Mouse (Mus musculus): ENCODE results near the gene Per1. TPM values are rescaled to one million over a fixed set of nuclear protein-coding genes. Genes with fewer than 3 reads are reported as not detected.
A peak's percentile ranks its signal among the peaks of the same experiment; 100 is the strongest.

Gene Per1
- polyA plus RNA-seq, 1 experiment: 16.3 TPM

- peak; percentile 63 for DNase-seq (ENCODE audit: low read depth)
- TF ChIP-seq POLR2A (IDR thresholded peaks at IDR 0.05; ENCODE audit: borderline replicate concordance, extremely low read depth, insufficient read depth, insufficient read length, poor library complexity, severe bottlenecking) (no peak), CTCF (IDR thresholded peaks at IDR 0.05; ENCODE audit: borderline replicate concordance, extremely low read depth, insufficient read depth, insufficient read length) (no peak)
Measured at GRCm38 (mm10) chr11:69066163-69066861, 28.7 kb upstream of the Per1 start.

GRCm38 (mm10) chr11:69066956-69067355 is 28.1 kb upstream of the Per1 start:
- peak; percentile 92 for DNase-seq (ENCODE audit: low read depth)
- TF ChIP-seq CTCF (IDR thresholded peaks at IDR 0.05; ENCODE audit: borderline replicate concordance, extremely low read depth, insufficient read depth, insufficient read length) (peak; percentile 87; the same call in 1 of the 2 replicates), POLR2A (IDR thresholded peaks at IDR 0.05; ENCODE audit: borderline replicate concordance, extremely low read depth, insufficient read depth, insufficient read length, poor library complexity, severe bottlenecking) (no peak)

- TF ChIP-seq CTCF (IDR thresholded peaks at IDR 0.05; ENCODE audit: borderline replicate concordance, extremely low read depth, insufficient read depth, insufficient read length): no peak
- no peak for TF ChIP-seq POLR2A (IDR thresholded peaks at IDR 0.05; ENCODE audit: borderline replicate concordance, extremely low read depth, insufficient read depth, insufficient read length, poor library complexity, severe bottlenecking)
Measured at GRCm38 (mm10) chr11:69067601-69068000, 27.4 kb upstream of the Per1 start.

GRCm38 (mm10) chr11:69070093-69070492 is 24.9 kb upstream of the Per1 start:
- no peak for TF ChIP-seq POLR2A (IDR thresholded peaks at IDR 0.05; ENCODE audit: borderline replicate concordance, extremely low read depth, insufficient read depth, insufficient read length, poor library complexity, severe bottlenecking)
- no peak for TF ChIP-seq CTCF (IDR thresholded peaks at IDR 0.05; ENCODE audit: borderline replicate concordance, extremely low read depth, insufficient read depth, insufficient read length)
- no peak for DNase-seq (ENCODE audit: low read depth)

More at GRCm38 (mm10) chr11:69067601-69068000, 27.4 kb upstream of the Per1 start:
- no peak for DNase-seq (ENCODE audit: low read depth)

- DNase-seq (ENCODE audit: low read depth): peak; percentile 98
- TF ChIP-seq POLR2A (IDR thresholded peaks at IDR 0.05; ENCODE audit: borderline replicate concordance, extremely low read depth, insufficient read depth, insufficient read length, poor library complexity, severe bottlenecking) (peak; percentile 64; the same call in 1 of the 2 replicates), CTCF (IDR thresholded peaks at IDR 0.05; ENCODE audit: borderline replicate concordance, extremely low read depth, insufficient read depth, insufficient read length) (no peak)
Measured at GRCm38 (mm10) chr11:69070590-69071222, 24.3 kb upstream of the Per1 start, which contains the start of gene Tmem107. Gene Tmem107 (plus strand): TSS chr11:69070806.

- TF ChIP-seq CTCF (IDR thresholded peaks at IDR 0.05; ENCODE audit: borderline replicate concordance, extremely low read depth, insufficient read depth, insufficient read length): no peak
- no peak for TF ChIP-seq POLR2A (IDR thresholded peaks at IDR 0.05; ENCODE audit: borderline replicate concordance, extremely low read depth, insufficient read depth, insufficient read length, poor library complexity, severe bottlenecking)
- DNase-seq (ENCODE audit: low read depth): no peak
Measured at GRCm38 (mm10) chr11:69071262-69071661, 23.8 kb upstream of the Per1 start.

- no peak for TF ChIP-seq CTCF (IDR thresholded peaks at IDR 0.05; ENCODE audit: borderline replicate concordance, extremely low read depth, insufficient read depth, insufficient read length)
- DNase-seq (ENCODE audit: low read depth): no peak
Measured at GRCm38 (mm10) chr11:69072234-69072633, 22.8 kb upstream of the Per1 start.

- no peak for TF ChIP-seq CTCF (IDR thresholded peaks at IDR 0.05; ENCODE audit: borderline replicate concordance, extremely low read depth, insufficient read depth, insufficient read length)
- no peak for TF ChIP-seq POLR2A (IDR thresholded peaks at IDR 0.05; ENCODE audit: borderline replicate concordance, extremely low read depth, insufficient read depth, insufficient read length, poor library complexity, severe bottlenecking)
- DNase-seq (ENCODE audit: low read depth): no peak
Measured at GRCm38 (mm10) chr11:69072666-69073064, 22.4 kb upstream of the Per1 start.

- peak; percentile 97 for DNase-seq (ENCODE audit: low read depth)
- peak; percentile 89 for TF ChIP-seq POLR2A (IDR thresholded peaks at IDR 0.05; ENCODE audit: borderline replicate concordance, extremely low read depth, insufficient read depth, insufficient read length, poor library complexity, severe bottlenecking)
- TF ChIP-seq CTCF (IDR thresholded peaks at IDR 0.05; ENCODE audit: borderline replicate concordance, extremely low read depth, insufficient read depth, insufficient read length): no peak
Measured at GRCm38 (mm10) chr11:69073065-69073888, 21.7 kb upstream of the Per1 start.

- TF ChIP-seq CTCF (IDR thresholded peaks at IDR 0.05; ENCODE audit: borderline replicate concordance, extremely low read depth, insufficient read depth, insufficient read length) (no peak), POLR2A (IDR thresholded peaks at IDR 0.05; ENCODE audit: borderline replicate concordance, extremely low read depth, insufficient read depth, insufficient read length, poor library complexity, severe bottlenecking) (no peak)
- DNase-seq (ENCODE audit: low read depth): peak; percentile 19
Measured at GRCm38 (mm10) chr11:69073951-69074775, 20.9 kb upstream of the Per1 start.

- DNase-seq (ENCODE audit: low read depth): no peak
- TF ChIP-seq POLR2A (IDR thresholded peaks at IDR 0.05; ENCODE audit: borderline replicate concordance, extremely low read depth, insufficient read depth, insufficient read length, poor library complexity, severe bottlenecking): no peak
- no peak for TF ChIP-seq CTCF (IDR thresholded peaks at IDR 0.05; ENCODE audit: borderline replicate concordance, extremely low read depth, insufficient read depth, insufficient read length)
Measured at GRCm38 (mm10) chr11:69074776-69075069, 20.3 kb upstream of the Per1 start.

All from brain, embryonic 14.5 days (tissue).